ENCODE assay signal across 9 mouse cellular contexts in genomic region chr2:36008071-36008470, GRCm38 (mm10). TPM values are rescaled to one million over a fixed set of nuclear protein-coding genes. Genes with fewer than 3 reads are reported as not detected.
A peak's percentile ranks its signal among the peaks of the same experiment; 100 is the strongest.
DNase-seq lines count a peak whose midpoint lies in the region; ATAC-seq and TF ChIP-seq lines count a peak whose summit lies in the region.
"Had no signal": no experiment of that assay in that cellular context is flagged by ENCODE, and none has a peak within 500 bp of the region (broad histone marks: within the 10 kb centered on the region; RNA-seq: fewer than 3 reads in every experiment).

No protein-coding gene starts in this region.

- no peaks in the 10 kb centered on the region for H3K9me3 ChIP-seq in ES-E14 (ENCODE audit: control insufficient read depth, insufficient read depth, low read depth, low read length)

- in situ Hi-C loops in ES-E14 (cut with MboI; ENCODE audit: low sequenced_read_pairs in 2 of 2, unreplicated experiment in 2 of 2), result loop anchor here in 1 of 2 experiments (5.0 kb wide), 1 partner anchor 204 kb away; no protein-coding TSS in a partner anchor

- no peak overlapping the region for H3K4me3 ChIP-seq in ES-E14 (ENCODE audit: insufficient read depth in 1 of 2, low read depth in 1 of 2, low read length in 2 of 2, poor library complexity in 1 of 2, severe bottlenecking in 1 of 2)

- peak; percentile 51 for ATAC-seq in common myeloid progenitor, adult 5-6 weeks (replicated peaks; ENCODE audit: low read depth, poor library complexity, severe bottlenecking)

- DNase-seq in adrenal gland, adult 2 months, result peak; percentile 25
- DNase-seq in adrenal gland, postnatal 25 days, result no peak
- DNase-seq in layer of hippocampus, postnatal 14 days (ENCODE audit: low spot score in 2 of 2), result peak; percentile 46 to 65
- no peak for DNase-seq in layer of hippocampus, adult 9-10 months (ENCODE audit: low spot score)
- DNase-seq in ES-E14 (ENCODE audit: low read depth, low spot score), result peak; percentile 62
- DNase-seq in kidney, postnatal 36 days, result peak; percentile 40 to 72
- DNase-seq in retina, postnatal 1 day, result peak; percentile 76

- no peak overlapping the region for H3K9ac ChIP-seq in ES-E14 (ENCODE audit: insufficient read depth, low read depth, low read length, poor library complexity, severe bottlenecking)

- H3K27ac ChIP-seq in ES-E14 (ENCODE audit: insufficient read depth, low read depth, low read length, poor library complexity, severe bottlenecking), result no peak overlapping the region

- no peaks in the 10 kb centered on the region for H3K36me3 ChIP-seq in ES-E14 (ENCODE audit: control insufficient read depth, insufficient read depth, low read length, poor library complexity, severe bottlenecking)

- H3K4me1 ChIP-seq in ES-E14 (ENCODE audit: control insufficient read depth in 2 of 2, insufficient read depth in 2 of 2, low read length in 2 of 2, poor library complexity in 1 of 2), result no peaks in the 10 kb centered on the region

TF ChIP-seq in ES-E14, 5 proteins besides CTCF, POLR2A, EP300 and RAD21:
- no peak for TF ChIP-seq ZNF384 (IDR thresholded peaks at IDR 0.05; ENCODE audit: low read depth, low read length)
- peak; percentile 47 for TF ChIP-seq ZC3H11A (IDR thresholded peaks at IDR 0.05; ENCODE audit: borderline replicate concordance, low read depth, low read length)
TF ChIP-seq in ES-E14: peak in this region for 1.

RNA-seq across cellular contexts. Expression of gene Ttll11, which starts 28.4 kb away (rescaled TPM):
- total RNA-seq in adrenal gland, adult 2 months (2021), result 1 to 10 TPM; 2.1 to 6.1 TPM
- 3.9 and 4.0 TPM in 2 replicates for polyA plus RNA-seq in adrenal gland, adult 2 months (2012; rRNA removed)
- total RNA-seq in adrenal gland, postnatal 25 days (2021), result 11.6 and 30.4 TPM in 2 replicates
- 10 to 100 TPM; 22.5 to 23.7 TPM for total RNA-seq in layer of hippocampus, postnatal 14 days (2021)
- 0.16 and 0.31 TPM in 2 replicates for total RNA-seq in ES-E14 (2012; rRNA removed)
- total RNA-seq in common myeloid progenitor, adult 5-6 weeks (2017), result 0.55 TPM in 1 of 2 replicates, not detected in the other

RNA-seq across cellular contexts. Expression of gene Ndufa8, which starts 41.1 kb away (rescaled TPM):
- 100 to 1,000 TPM; 192 to 258 TPM for total RNA-seq in adrenal gland, adult 2 months (2021)
- 42.9 and 48.8 TPM in 2 replicates for polyA plus RNA-seq in adrenal gland, adult 2 months (2012; rRNA removed)
- 178 and 189 TPM in 2 replicates for total RNA-seq in adrenal gland, postnatal 25 days (2021)
- total RNA-seq in layer of hippocampus, postnatal 14 days (2021), result 100 to 1,000 TPM; 186 to 192 TPM
- total RNA-seq in ES-E14 (2012; rRNA removed), result 80.0 and 89.0 TPM in 2 replicates
- total RNA-seq in common myeloid progenitor, adult 5-6 weeks (2017), result 50.7 and 59.9 TPM in 2 replicates

RNA-seq across cellular contexts. Expression of gene Morn5, which starts 41.2 kb away (rescaled TPM):
- not detected for total RNA-seq in adrenal gland, adult 2 months (2021)
- 0.33 TPM in 1 of 2 replicates, not detected in the other for polyA plus RNA-seq in adrenal gland, adult 2 months (2012; rRNA removed)
- total RNA-seq in adrenal gland, postnatal 25 days (2021), result not detected in 2 replicates
- total RNA-seq in layer of hippocampus, postnatal 14 days (2021), result 1 to 10 TPM; 2.7 to 2.9 TPM
- total RNA-seq in ES-E14 (2012; rRNA removed), result not detected in 2 replicates
- not detected in 2 replicates for total RNA-seq in common myeloid progenitor, adult 5-6 weeks (2017)
- polyA plus RNA-seq: heart, embryonic 14.5 days had no signal

Comparison
In these comparisons a context has a peak if more than half of its experiments do, and no peak if none do; other contexts are left out.
1. DNase-seq: peak in adrenal gland, adult 2 months (single experiment), layer of hippocampus, postnatal 14 days (2 of 2), ES-E14 (single experiment), kidney, postnatal 36 days (2 of 2) and retina, postnatal 1 day (single experiment); none in adrenal gland, postnatal 25 days (single experiment) and layer of hippocampus, adult 9-10 months (single experiment).